Mouse (Mus musculus): ENCODE measurements around the gene BC067074.

Gene BC067074

DNA sequence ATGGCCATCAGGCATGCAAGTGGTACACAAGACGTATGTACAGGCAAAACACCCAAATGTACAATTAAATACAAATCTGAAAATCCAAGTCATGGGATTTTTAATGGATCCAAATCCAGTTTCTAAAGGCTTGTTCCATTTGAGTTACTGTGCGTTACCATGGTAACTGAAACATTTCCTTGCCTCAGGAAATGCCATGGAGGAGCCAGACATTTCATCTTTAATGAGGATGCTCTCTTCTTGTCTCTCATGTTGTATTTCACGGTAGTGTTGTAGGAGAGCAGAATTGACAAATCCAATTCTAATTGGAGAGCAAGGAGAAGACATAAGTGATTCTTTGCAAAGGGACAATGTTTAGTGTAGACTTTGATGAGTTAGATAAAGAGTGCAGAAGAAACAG lies 31.3 kb downstream of the BC067074 start:
- no peak for DNase-seq (ENCODE audit: low spot score)

DNA sequence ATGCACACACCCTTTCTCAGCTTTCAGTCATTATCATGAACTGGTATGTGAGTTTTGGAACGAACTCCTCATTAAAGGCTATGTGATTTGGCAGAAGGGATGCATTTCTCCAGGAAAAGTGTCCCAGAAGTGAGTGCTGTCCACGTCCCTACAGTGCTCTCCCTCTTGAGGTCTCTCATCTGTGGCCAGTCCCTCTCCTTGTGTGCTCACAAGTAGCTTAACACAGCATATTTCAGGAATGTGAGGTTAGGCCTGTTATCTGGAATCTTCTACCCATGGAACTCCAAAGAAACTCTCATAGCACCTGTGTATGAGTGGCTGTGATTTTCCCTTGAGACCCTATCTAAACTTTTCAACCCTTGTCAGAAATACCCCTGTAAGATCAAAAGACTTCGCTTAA lies 32.7 kb downstream of the BC067074 start:
- no peak for DNase-seq (ENCODE audit: low spot score)

DNA sequence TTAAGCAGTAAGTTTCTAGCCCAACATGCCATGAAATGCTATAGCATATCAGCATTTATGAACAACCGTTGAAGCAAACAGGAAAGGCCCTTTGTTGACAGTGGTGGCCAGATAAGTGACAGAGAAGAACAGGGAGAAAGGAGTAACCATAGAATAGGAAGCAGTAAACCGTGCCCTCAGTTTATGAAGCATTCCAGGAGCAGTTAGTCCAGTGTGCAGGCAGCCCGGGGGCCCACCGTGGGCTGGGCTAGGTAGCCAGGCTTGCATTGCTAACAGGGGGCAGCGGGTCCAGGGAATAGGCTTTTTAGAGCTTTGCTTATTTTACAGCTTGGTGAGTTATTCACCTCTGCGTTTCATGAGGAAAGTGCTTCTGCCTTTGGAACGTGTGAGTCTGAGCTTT lies 39.3 kb downstream of the BC067074 start:
- no peak for DNase-seq (ENCODE audit: low spot score)

DNA sequence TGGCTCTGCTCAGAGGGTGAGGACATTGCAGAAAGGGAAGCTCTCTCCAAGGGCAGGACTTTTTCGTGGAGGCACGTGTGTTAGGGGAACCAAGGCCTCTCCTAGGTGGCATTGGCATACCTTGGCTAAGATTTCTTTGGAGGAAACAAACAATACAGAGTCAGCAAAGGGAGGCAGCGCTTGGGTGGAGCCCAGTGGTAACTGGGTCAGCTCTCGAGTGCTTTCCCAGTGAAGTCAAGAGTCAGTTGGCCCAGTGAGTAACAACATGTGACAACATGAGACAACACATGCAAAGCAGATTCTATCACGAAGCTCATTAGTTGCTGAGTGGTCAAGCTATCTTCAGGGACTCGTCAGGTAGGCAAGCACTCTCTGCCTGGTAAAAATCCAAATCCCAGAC lies 40.4 kb downstream of the BC067074 start:
- DNase-seq (ENCODE audit: low spot score): no peak

DNA sequence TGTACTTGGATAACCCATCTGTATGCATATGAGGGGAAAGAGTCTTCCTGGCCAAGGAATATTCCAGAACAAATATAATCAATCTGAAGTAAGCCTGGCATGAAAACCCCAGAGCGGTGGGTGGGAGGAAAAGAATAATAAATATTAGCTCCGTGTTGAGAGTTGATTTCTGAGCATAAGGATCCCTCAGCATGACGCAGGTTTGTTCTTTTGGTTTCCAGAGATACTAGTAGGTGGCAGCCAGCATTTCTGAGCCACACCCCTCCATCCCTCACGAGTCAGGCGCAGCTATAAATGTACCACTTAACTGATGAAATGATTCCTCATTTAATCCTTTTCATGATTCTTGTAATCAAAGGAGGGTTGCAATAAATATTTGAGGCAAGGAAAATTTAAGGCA lies 41.0 kb downstream of the BC067074 start:
- DNase-seq (ENCODE audit: low spot score): no peak

DNA sequence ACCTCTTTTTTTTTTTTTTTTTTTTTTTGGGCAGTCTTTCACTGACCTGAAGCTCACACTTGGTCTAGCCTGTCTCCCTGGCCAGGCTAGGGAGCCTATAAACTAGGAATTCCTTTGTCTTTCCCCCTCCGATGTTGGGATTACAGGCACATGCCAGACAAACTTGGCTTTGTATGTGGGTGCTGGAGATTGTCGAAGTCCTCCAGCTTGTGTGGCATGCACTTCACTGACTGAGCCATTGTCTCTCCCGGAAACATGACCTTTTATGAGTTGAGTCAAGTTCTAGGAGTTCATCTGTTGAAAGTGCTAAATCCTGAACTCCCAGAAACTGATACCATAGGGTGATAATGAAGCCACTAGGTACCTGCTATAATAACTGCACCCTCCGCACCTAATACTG lies 41.8 kb downstream of the BC067074 start:
- no peak for DNase-seq (ENCODE audit: low spot score)

DNA sequence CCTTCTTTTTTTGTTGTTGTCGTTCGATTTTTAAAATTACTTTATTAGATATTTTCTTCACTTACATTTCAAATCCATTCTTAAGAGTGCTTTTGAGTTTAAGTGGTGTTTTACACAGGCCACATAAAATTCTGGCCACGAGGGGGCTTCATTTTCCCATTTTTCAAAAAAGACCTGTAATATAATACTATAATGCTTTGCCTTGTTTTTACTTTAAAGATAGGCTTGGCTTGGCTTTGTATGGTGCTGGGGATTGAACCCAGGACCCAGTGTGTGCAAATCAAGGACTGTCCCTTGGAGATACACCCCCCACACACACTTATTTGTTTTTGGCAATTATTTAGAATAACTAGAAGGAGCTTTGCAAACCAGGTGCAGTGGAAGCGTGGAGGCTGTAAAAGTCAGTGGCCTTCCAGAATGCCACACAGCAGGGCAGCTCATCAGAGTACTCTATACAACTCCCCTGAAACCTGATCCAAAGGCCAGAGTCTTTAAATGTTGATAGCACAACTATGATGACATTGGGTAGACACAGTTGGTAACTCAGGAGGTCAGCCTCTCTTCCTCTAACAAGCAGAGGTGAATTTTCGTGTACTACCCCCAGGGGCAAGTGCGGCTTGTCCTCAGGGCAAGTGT lies 44.4 kb downstream of the BC067074 start:
- DNase-seq (ENCODE audit: low spot score): peak; percentile 8

DNA sequence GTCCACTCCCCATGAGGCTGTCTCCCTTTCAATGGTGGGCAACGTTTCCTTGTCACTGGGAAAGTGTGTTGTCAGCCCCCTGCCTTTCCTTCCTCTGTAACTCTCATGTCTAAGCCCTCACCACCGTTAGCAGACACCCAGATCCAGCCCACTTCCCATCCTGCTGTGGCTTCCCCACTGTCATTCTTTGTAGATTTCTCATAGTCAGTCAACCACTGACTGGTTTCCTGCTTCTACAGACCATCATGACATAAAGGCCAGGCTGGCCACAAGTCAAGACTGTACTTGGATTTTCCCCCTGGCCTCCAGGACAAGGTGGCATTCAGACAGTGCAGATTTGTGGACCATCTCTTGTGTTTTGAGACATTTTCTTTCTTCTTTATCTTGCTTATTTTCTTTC lies 47.7 kb downstream of the BC067074 start:
- no peak for DNase-seq (ENCODE audit: low spot score)

DNA sequence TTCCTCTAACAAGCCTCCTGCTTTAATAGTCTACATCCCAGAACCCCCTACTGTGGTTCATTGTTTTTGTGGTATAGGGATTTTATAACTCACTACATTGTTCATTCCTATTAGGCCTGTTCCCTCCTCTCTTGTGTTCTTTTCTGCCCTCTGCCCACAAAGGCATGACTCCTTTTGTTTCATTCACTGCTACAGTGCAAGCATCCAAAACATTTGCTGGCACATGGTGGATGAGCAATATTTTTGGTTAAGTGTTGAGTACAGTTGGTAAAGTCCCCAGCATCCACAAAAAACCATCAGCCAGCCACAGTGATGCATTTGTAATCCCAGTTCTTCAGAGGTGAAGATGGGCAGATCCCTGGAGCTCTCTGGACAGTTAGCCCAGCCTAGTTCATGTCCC lies 48.2 kb downstream of the BC067074 start:
- DNase-seq (ENCODE audit: low spot score): no peak

DNA sequence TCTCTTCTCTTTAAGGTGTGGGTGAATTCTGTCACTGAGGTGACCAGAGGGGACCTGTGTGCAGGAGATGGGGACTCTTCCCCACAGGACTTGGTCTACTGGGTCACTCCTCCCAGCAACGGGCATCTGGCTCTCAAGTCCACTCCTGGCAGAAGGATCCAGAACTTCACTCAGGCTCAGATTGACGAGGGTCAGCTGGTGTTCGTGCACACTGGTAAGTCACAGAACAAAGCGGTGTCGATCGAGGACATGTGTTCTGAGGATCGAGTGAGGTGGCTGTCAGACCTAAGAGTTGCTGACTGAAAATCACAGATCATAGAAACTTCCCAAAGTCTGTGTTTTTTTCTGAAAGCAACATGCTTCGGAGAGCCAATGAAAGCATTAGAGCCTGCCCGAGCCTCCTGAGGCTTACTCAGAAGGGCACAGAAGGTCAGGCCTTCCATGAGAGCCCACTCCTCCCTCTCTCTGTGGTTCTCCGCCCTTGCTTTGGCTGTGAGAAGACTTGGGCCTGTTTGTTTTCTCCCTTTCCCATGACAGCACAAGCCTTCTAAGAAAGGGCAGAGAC lies 49.5 kb downstream of the BC067074 start:
- DNase-seq (ENCODE audit: low spot score): no peak

DNA sequence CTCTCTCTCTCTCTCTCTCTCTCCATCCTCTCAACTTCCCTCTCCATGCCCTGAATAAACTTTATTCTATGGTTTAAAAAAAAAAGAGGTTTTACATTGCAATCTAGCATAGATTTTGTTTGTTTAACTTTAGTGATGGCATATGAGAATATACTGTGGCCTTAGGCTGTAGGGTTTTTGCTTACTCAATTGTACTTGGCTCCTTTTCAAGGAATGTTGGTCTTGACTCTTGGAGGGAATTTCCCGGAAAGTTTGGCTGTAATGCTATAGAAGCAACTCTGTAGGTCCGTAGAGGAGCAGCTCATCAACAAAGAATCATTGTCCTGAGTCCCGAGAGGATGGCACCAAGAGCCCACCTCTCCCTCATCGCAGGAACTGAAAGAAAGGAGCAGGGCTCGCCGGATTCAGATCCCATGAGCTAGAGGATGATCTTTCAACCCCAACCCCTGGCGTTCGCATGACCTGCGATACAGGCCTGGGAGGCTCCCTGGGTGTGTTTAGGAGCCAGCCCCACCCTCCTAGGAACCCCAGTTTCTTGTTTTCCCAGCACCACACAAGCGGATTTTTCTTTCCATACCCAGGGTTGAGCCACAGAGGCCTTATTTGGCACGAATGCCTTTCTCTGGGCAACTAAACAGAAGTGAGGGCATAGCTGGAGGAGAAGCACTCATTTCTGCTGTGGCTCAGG lies 57.9 kb downstream of the BC067074 start:
- no peak for DNase-seq (ENCODE audit: low spot score)

DNA sequence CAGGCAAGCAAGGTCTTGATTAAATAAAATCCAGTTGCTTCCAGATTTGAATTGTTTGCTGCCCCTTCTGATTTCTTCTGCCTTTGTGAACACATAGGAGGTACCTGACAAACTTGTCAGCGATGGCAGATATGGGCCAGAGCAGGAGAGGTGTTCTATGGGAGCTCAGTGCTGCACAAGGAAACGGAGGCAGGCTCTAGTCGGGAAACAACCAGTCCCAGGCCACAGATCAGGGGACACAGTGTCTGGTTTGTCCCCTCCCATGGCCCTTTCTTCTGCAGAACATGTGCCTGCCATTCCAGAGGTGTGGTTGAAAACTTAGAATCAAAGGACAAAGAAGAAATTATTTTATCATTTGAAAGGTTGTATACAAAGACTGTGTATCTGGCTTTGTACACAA lies 60.6 kb downstream of the BC067074 start:
- DNase-seq (ENCODE audit: low spot score): no peak

DNA sequence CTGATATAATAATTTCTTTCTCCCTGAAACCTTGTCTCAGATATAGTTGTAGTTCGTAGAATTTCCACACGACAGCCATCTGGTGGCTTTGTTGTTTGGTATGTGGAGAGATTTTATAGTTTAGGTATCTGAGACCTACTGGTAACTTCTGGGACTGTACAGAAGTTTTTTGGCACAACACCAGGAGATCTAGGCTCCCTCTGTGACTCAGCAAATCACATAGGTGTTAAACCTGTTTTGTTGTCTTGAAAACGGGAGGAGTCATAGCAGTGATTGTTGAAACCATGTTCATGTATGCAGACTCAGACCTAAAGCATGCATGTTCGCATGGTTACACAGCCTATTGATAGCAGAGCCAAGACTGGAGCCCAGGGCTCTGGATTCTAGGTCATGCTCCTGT lies 61.0 kb downstream of the BC067074 start:
- DNase-seq (ENCODE audit: low spot score): no peak

DNA sequence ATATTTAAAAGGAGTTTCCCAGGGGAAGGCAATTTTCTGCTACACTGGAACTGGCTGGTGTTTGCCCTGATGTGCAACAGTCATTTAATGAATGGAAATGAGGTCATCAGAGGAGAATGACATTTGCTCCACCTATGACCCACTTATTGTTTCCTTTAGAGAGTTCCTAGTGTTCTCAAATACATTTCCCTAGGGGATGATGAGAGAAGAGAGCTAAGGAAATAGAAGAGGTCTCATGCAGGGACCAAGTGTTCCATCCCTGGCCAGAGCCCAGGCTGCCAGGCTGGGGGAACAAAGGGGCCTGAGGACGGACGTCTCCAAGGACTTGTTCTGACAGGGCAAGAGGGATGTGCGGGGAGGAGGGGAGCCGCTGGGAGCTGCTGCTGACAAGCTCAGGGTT lies 62.1 kb downstream of the BC067074 start:
- no peak for DNase-seq (ENCODE audit: low spot score)

DNA sequence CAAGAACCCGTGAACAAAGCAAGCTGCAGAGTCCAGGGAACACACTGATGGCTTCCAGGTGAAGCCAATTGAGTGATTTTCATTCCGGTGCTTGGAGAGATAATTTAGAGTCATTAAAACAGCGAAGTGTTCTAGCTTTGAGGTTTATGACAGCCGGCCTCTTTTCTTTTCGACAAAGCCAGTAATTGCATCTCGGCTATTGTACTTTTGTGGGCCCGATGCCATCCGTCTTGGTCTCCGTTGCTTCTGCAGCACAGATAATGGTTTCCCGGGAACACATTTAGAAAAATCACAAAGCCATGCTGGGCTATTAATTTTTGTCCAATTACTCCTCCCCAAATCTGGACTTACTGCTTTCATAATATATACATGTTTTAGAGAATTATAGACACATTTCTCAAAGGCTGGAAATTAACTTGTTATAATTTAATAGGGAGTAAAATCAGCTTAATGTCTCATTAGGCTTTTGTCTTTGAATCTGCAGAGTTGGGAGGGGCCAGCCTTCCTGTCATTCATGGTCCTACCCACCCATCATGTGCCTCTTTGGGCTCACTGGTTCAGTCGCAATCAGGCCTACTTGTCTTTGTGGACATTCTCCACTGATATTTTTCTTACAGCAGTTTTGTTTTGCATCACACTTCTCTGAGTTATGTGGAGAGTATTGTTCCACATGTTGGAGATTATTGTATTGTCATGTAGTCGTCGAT lies 64.6 kb downstream of the BC067074 start:
- DNase-seq (ENCODE audit: low spot score): no peak

DNA sequence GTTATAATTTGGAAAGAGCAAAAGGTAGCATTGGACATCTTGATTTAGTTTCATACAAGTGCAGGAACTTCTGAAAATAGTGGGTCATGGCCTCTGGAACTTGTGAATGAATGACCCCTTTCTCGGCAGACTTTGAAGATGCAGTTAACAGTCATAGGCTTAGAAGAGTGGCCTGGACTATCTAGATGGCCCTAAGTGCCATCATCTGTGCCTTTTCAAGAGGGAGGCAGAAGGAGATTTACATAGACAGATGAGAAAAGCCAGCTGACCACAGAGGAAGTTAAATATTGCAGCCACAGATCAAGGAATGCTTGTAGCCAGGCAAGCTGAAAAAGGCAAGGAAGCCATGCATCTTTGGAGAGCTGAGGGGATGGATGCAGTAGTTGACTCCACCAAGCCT lies 66.7 kb downstream of the BC067074 start:
- no peak for DNase-seq (ENCODE audit: low spot score)

DNA sequence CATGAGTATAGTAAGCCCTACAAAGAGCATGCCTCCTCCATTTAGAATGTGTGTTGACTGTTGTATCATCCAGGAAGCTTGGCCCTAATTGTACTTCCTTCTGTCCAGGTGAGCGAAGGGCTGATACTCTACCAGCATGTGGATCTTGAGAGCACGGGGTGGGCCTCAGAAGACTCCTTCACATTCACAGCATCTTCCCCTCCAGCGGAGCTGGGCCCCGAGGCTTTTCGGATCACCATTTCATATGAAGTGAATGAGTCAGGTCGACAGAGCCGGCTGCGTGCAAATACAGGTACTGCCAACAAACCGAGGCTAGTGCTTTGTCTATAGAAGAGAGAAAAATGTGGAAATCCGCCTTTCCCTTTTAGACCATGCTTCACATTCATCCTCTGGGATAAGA lies 73.0 kb downstream of the BC067074 start:
- no peak for DNase-seq (ENCODE audit: low spot score)

DNA sequence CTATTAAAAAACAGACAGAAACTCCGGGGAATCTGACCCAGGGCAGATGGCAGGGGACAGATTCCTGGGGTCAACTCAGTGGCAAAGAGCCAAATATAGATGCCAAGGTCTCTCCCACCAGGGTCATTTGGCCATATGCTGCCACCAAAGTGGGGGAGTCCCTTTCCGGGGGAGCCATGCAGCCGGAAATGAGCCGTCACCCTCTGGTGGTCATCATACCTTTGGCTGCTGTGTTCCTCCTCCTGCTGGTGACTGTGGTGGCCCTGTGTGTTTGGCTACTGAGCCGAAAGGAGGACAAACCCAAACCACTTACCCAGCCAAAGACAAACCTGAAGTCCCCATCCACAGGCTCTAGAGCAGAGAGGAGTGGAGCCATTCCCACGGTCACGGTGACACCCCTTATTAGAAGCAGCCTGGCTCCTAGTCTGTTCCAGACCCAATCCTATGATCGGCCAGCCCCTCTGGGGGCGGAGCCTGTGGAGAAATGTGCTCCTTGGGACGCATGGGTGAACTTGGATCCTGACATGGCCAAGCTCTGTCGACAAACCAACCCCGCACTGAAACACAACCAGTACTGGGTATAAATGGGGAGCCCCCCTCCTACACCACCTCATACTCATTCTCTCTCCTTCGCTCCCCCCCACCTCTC lies 76.1 kb downstream of the BC067074 start:
- no peak for DNase-seq (ENCODE audit: low spot score)

DNA sequence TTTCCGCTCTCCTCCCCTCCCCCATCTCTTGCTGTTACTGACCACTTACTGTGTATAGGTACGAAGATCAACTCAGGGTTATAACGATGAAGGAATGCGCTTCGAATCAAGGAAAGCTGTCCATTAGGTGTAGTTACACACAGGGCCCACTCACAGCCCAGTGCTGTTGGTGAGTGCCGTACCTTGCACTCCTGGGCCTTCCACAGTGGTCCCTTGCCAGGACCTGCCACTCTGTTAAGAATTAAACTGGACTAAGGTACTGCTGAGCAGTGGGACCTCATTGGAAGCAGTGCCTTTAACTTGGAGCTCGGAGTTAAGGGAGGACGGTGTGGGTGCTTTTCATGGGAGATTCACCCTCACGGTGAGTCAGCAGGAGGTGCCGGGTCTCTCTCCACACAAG lies 76.7 kb downstream of the BC067074 start:
- no peak for DNase-seq (ENCODE audit: low spot score)

DNA sequence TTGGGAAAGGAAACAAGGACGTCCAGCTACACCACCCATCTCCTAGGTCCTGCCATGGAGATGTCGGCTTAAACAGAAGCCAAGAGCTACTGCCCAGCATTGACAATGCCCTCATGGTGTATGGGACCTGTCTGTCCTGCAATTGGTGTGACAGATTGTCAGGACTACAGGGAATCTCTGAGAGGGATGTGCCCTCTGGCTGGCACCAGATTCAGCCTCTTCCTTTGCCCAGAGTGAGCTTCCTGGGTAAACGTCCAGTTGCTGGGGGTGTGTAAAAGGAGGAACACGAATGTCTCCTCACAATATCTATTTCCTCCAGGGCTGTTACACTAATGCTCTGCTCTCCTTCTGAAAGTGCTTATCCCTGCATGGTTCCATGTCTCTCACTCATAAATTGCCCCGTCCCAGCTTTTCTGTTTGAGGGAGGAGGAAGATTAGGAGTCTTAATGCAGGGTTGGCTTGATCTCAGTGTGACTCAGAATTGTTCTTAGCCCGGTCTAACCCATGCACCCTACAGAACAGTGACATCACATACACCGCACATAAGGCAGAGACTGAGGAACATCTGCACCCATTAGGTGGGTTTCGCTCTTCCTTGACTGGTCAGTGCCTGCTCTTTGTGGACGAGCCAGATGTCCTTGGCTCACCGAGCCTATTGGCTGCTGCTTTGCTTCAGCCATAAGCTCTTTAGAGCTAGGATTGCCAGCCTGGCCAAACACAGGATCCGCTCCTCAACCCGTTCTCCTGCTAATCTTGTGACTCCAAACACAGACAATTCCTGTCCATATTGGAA lies 80.5 kb downstream of the BC067074 start:
- DNase-seq (ENCODE audit: low spot score): no peak

DNA sequence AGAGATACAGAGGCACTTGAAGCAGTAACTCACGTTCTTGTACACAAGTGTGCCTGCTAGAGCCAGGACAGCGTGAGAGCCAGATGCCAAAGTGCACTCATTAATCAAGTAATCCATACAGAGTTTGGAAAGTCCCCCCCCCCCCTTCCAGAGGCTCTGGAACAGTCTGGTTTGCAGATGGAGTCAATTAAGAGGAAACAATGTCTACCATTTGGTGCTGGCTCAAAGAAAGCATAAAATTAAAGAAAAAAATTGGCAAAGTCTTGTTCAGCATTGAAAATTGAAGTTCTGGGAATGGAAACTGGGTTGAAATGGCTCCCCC lies 81.1 kb downstream of the BC067074 start:
- no peak for DNase-seq (ENCODE audit: low spot score)

DNA sequence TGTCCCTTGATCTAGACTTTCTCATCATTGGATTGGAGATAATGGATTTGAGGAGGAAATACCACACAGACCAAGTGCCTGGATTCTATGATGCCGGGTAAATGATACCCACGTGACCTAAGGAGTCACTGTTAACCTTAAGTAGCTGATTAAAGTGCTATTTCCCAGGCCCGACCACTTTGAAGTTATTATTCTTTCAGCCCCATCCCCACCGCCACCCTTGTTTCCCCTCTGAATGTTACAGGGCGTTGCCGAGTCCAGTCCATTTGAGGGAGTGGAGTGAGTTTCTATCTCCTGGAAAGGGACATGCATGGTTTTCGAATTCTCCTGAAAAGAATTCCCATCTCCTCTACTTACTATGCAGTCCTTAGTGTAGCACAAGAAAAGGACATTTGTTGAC lies 84.7 kb downstream of the BC067074 start:
- no peak for DNase-seq (ENCODE audit: low spot score)
